Mouse (Mus musculus) midbrain, embryonic 10.5 days (tissue): Measurements from ENCODE around the gene Dennd1a. TPM values are rescaled to one million over a fixed set of nuclear protein-coding genes. Genes with fewer than 3 reads are reported as not detected.

Experiments
- DNase-seq: peaks from one replicate; pipeline ENCODE4 v3.0.0-alpha.2; 2017; ENCODE audit warnings: low spot score
- H3K27ac ChIP-seq: fragments of 300-500 bp; sonication (generic); replicated peaks from 2 replicates; pipeline ENCODE4 v1.5.1; 2016; ENCODE audit warnings: mild to moderate bottlenecking
- H3K27me3 ChIP-seq: fragments of 300-500 bp; sonication (generic); 2 replicates; pipeline ENCODE4 v1.6.1; 2016; ENCODE audit warnings: low read depth, mild to moderate bottlenecking; ENCODE audit not compliant: poor library complexity, severe bottlenecking
- H3K36me3 ChIP-seq: fragments of 300-500 bp; sonication (generic); 2 replicates; pipeline ENCODE4 v1.6.1; 2016; ENCODE audit warnings: mild to moderate bottlenecking, moderate library complexity
- H3K4me1 ChIP-seq: fragments of 300-500 bp; sonication (generic); 2 replicates; pipeline ENCODE4 v1.6.1; 2016
- H3K4me3 ChIP-seq: fragments of 300-500 bp; sonication (generic); 2 replicates; pipeline ENCODE4 v1.5.1; 2016; ENCODE audit warnings: mild to moderate bottlenecking, moderate library complexity
- H3K9me3 ChIP-seq: fragments of 300-500 bp; sonication (generic); replicated peaks from 2 replicates; pipeline ENCODE4 v1.6.1; 2016; ENCODE audit warnings: mild to moderate bottlenecking
- WGBS: fragments of 180-500 bp; shearing (Covaris S2); methylation state at CpG from one replicate; pipeline ENCODE4 v1.1.7; 2016; 5-methylcytosine and 5-hydroxymethylcytosine counted together
- polyA plus RNA-seq: library from polyadenylated mRNA; unstranded; fragments of >200 nt; fragmentation: Nextera tagmentation; extraction: Ambion mirVana; gene quantifications from 2 replicates; pipeline ENCODE4 v1.2.1, GENCODE M21; 2016

The Dennd1a gene
- polyA plus RNA-seq, result 10.1 and 13.3 TPM in 2 replicates

- Histone ChIP-seq H3K27me3 (peaks cover 23% of the 10 kb centered on the region), H3K27ac (peak within 1 kb of the TSS; percentile 96), H3K36me3 (no peaks in the 10 kb centered on the region), H3K4me1 (peaks cover 22% of the 10 kb centered on the region), H3K9me3 (no peaks in the 10 kb centered on the region), H3K4me3 (peak within 1 kb of the TSS; percentile 91)
- WGBS, result under 1% methylated on average over 72 of the region's 81 CpGs
- peak; percentile 88 for DNase-seq
Observed at GRCm38 (mm10) chr2:38286733-38287551, at the start of gene Dennd1a. Gene Dennd1a (minus strand): TSS chr2:38287390.

GRCm38 (mm10) chr2:38336606-38337005 lies 49.4 kb upstream of the Dennd1a start:
- peaks cover 32% of the 10 kb centered on the region for H3K4me1 ChIP-seq
- H3K36me3 ChIP-seq, result no peaks in the 10 kb centered on the region
- DNase-seq, result peak; percentile 66
- no peaks in the 10 kb centered on the region for H3K9me3 ChIP-seq
- peaks cover 98% of the 10 kb centered on the region for H3K27me3 ChIP-seq
- peak overlapping the region; percentile 36 for H3K4me3 ChIP-seq
- H3K27ac ChIP-seq, result 0 out of 2 replicates have a peak overlapping the region, but pooled peaks have one; percentile 9
- under 1% methylated on average over 17 of the region's 17 CpGs for WGBS

GRCm38 (mm10) chr2:38333586-38334119 lies 46.5 kb upstream of the Dennd1a start:
- peaks cover 88% of the 10 kb centered on the region for H3K27me3 ChIP-seq
- H3K36me3 ChIP-seq, result no peaks in the 10 kb centered on the region
- DNase-seq, result peak; percentile 16
- H3K4me1 ChIP-seq, result peaks cover 10% of the 10 kb centered on the region
- no peak overlapping the region for H3K4me3 ChIP-seq
- H3K27ac ChIP-seq, result no peak overlapping the region
- WGBS, result 30% methylated on average over 7 of the region's 7 CpGs
- no peaks in the 10 kb centered on the region for H3K9me3 ChIP-seq

- Histone ChIP-seq H3K9me3 (no peaks in the 10 kb centered on the region), H3K27ac (no peak overlapping the region), H3K27me3 (peaks cover 81% of the 10 kb centered on the region), H3K4me3 (no peak overlapping the region), H3K4me1 (no peaks in the 10 kb centered on the region), H3K36me3 (no peaks in the 10 kb centered on the region)
- no peak for DNase-seq
- WGBS, result 73% methylated on average over 1 of the region's 1 CpGs
Observed at GRCm38 (mm10) chr2:38326671-38327070, 39.5 kb upstream of the Dennd1a start.

GRCm38 (mm10) chr2:38323380-38323779 lies 36.2 kb upstream of the Dennd1a start:
- Histone ChIP-seq H3K4me1 (no peaks in the 10 kb centered on the region), H3K4me3 (no peak overlapping the region), H3K9me3 (no peaks in the 10 kb centered on the region), H3K27ac (no peak overlapping the region), H3K36me3 (no peaks in the 10 kb centered on the region), H3K27me3 (peaks cover 71% of the 10 kb centered on the region)
- no peak for DNase-seq
- WGBS, result 78% methylated on average over 8 of the region's 8 CpGs

- H3K36me3 ChIP-seq, result no peaks in the 10 kb centered on the region
- H3K9me3 ChIP-seq, result no peaks in the 10 kb centered on the region
- H3K27ac ChIP-seq, result no peak overlapping the region
- H3K4me3 ChIP-seq, result no peak overlapping the region
- 75% methylated on average over 4 of the region's 4 CpGs for WGBS
- peaks cover 59% of the 10 kb centered on the region for H3K27me3 ChIP-seq
- no peak for DNase-seq
- no peaks in the 10 kb centered on the region for H3K4me1 ChIP-seq
Observed at GRCm38 (mm10) chr2:38320911-38321310, 33.7 kb upstream of the Dennd1a start.

- 90% methylated on average over 11 of the region's 11 CpGs for WGBS
- no peak for DNase-seq
- no peaks in the 10 kb centered on the region for H3K9me3 ChIP-seq
Observed at GRCm38 (mm10) chr2:38319086-38319485, 31.9 kb upstream of the Dennd1a start.

GRCm38 (mm10) chr2:38313399-38313798 lies 26.2 kb upstream of the Dennd1a start:
- WGBS, result 50% methylated on average over 3 of the region's 3 CpGs
- Histone ChIP-seq H3K4me3 (no peak overlapping the region), H3K27me3 (peaks cover 36% of the 10 kb centered on the region), H3K9me3 (no peaks in the 10 kb centered on the region), H3K4me1 (no peaks in the 10 kb centered on the region), H3K36me3 (no peaks in the 10 kb centered on the region), H3K27ac (no peak overlapping the region)
- DNase-seq, result no peak

More at GRCm38 (mm10) chr2:38319086-38319485, 31.9 kb upstream of the Dennd1a start:
- H3K27ac ChIP-seq, result no peak overlapping the region
- no peaks in the 10 kb centered on the region for H3K36me3 ChIP-seq
- no peaks in the 10 kb centered on the region for H3K4me1 ChIP-seq
- H3K4me3 ChIP-seq, result no peak overlapping the region
- H3K27me3 ChIP-seq, result peaks cover 49% of the 10 kb centered on the region

- Histone ChIP-seq H3K9me3 (no peaks in the 10 kb centered on the region), H3K4me3 (no peak overlapping the region), H3K27ac (no peak overlapping the region), H3K4me1 (no peaks in the 10 kb centered on the region), H3K27me3 (peaks cover 36% of the 10 kb centered on the region), H3K36me3 (no peaks in the 10 kb centered on the region)
- WGBS, result 44% methylated on average over 3 of the region's 3 CpGs
- no peak for DNase-seq
Observed at GRCm38 (mm10) chr2:38312921-38313320, 25.7 kb upstream of the Dennd1a start.

GRCm38 (mm10) chr2:38305152-38305551 lies 18.0 kb upstream of the Dennd1a start:
- 91% methylated on average over 1 of the region's 1 CpGs for whole genome bisulfite sequencing
- Histone ChIP-seq H3K4me3 (no peak overlapping the region), H3K27ac (no peak overlapping the region), H3K36me3 (no peaks in the 10 kb centered on the region), H3K27me3 (peaks cover 45% of the 10 kb centered on the region), H3K4me1 (no peaks in the 10 kb centered on the region), H3K9me3 (no peaks in the 10 kb centered on the region)
- DNase-seq, result no peak

GRCm38 (mm10) chr2:38300941-38301340 lies 13.8 kb upstream of the Dennd1a start:
- DNase-seq, result no peak
- Histone ChIP-seq H3K4me1 (no peaks in the 10 kb centered on the region), H3K36me3 (no peaks in the 10 kb centered on the region), H3K4me3 (no peak overlapping the region), H3K9me3 (no peaks in the 10 kb centered on the region), H3K27me3 (peaks cover 42% of the 10 kb centered on the region), H3K27ac (no peak overlapping the region)
- WGBS, result 93% methylated on average over 2 of the region's 2 CpGs

GRCm38 (mm10) chr2:38295939-38296338 lies 8.7 kb upstream of the Dennd1a start:
- H3K27ac ChIP-seq, result no peak overlapping the region
- H3K36me3 ChIP-seq, result no peaks in the 10 kb centered on the region
- no peak overlapping the region for H3K4me3 ChIP-seq
- 93% methylated on average over 4 of the region's 4 CpGs for WGBS
- H3K9me3 ChIP-seq, result no peaks in the 10 kb centered on the region
- H3K4me1 ChIP-seq, result no peaks in the 10 kb centered on the region
- no peak for DNase-seq
- H3K27me3 ChIP-seq, result peaks cover 15% of the 10 kb centered on the region

GRCm38 (mm10) chr2:38291526-38291925 lies 4.3 kb upstream of the Dennd1a start:
- 89% methylated on average over 1 of the region's 1 CpGs for WGBS
- peaks cover 25% of the 10 kb centered on the region for H3K27me3 ChIP-seq
- H3K36me3 ChIP-seq, result no peaks in the 10 kb centered on the region
- no peaks in the 10 kb centered on the region for H3K9me3 ChIP-seq
- H3K27ac ChIP-seq, result no peak overlapping the region
- DNase-seq, result no peak
- no peak overlapping the region for H3K4me3 ChIP-seq
- peaks cover 13% of the 10 kb centered on the region for H3K4me1 ChIP-seq
